Mouse (Mus musculus): Measurements from ENCODE around the gene Dzip1l. TPM values are rescaled to one million over a fixed set of nuclear protein-coding genes. Genes with fewer than 3 reads are reported as not detected.

The Dzip1l gene
- polyA plus RNA-seq, 1 experiment from 2014 or later: 26.7 TPM

DNA sequence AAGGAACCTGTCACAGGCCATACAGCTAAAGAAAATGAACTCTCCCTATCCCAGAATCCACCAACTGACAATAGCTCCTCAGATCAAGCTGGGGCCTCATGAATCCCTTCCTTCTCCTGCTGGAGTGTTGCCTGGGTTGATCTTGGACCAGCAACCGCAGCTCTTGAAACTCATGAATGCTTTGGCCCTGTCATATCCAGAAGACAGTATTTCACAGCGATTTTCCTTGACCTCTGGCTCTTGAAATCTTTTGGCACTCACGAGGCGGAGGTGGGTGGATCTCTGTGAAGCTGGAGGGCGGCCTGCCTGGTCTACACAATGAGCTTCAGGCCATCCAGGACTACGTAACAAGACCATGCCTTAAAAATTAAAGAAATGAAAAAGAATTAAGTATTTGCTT, 5.2 kb upstream of the Dzip1l start:
- Histone ChIP-seq H3K36me3 (no peaks in the 10 kb centered on the region), H3K9me3 (no peaks in the 10 kb centered on the region), H3K4me1 (replicated peaks) (0 out of 2 replicates have a peak, but pooled peaks cover 6% of the 10 kb centered on the region), H3K27ac (no peak overlapping the region), H3K4me3 (replicated peaks) (no peak overlapping the region), H3K4me2 (no peak overlapping the region), H3K9ac (replicated peaks) (no peak overlapping the region), H3K27me3 (no peaks in the 10 kb centered on the region)
- 80% methylated on average over 6 of the region's 6 CpGs for WGBS
- no peak for ATAC-seq (ENCODE audit: insufficient number of reproducible peaks, insufficient read depth, low FRiP score, low TSS enrichment, low read depth)

DNA sequence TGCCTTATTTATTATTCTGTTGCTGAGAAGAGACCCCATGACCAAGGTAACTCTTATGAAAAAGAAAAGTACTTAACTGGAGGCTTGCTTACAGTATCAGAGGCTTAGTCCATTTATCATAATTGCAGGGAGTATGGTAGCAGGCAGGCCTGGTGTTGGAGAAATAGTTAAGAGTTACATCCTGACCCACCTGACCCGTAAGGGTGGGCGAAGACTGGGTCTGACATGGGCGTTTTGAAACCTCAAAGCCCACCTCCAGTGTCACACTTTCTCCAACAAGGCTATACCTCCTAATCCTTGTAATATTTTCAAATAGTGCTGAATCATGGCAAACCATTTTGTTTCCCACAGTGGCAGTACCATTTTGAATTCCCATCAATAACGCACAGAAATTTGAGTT, 715 bp upstream of the Dzip1l start:
- Histone ChIP-seq H3K4me2 (peak overlapping the region; percentile 75), H3K4me1 (replicated peaks) (peaks cover 28% of the 10 kb centered on the region), H3K4me3 (replicated peaks) (peak overlapping the region; percentile 65; the same call in 1 of the 2 replicates), H3K27ac (no peak overlapping the region), H3K27me3 (no peaks in the 10 kb centered on the region), H3K9me3 (no peaks in the 10 kb centered on the region), H3K9ac (replicated peaks) (no peak overlapping the region), H3K36me3 (peaks cover 12% of the 10 kb centered on the region)
- ATAC-seq (ENCODE audit: insufficient number of reproducible peaks, insufficient read depth, low FRiP score, low TSS enrichment, low read depth): no peak
- 61% methylated on average over 4 of the region's 4 CpGs for WGBS

DNA sequence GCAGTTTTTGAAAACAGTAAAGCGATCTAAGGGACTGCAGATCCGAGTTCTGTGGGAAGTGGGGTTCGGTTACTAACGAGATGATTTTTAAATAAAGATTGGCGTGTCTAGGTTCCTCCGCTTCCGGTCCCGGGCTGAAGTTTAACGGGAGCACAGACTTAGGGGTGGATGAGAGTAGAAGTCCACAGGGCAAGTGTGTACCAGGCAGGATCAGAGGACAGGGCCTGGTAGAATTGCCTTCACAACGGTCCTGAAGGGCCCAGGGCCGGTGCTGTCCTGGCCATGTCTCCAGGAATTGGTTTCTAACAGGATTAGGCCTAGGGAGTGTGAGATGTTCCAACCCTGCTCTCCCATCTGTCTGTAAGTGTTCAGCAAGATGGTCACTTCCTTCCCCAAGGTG, 775 bp downstream of the Dzip1l start:
- no peaks in the 10 kb centered on the region for H3K9me3 ChIP-seq
- WGBS: under 1% methylated on average over 11 of the region's 11 CpGs
- peaks cover 26% of the 10 kb centered on the region for H3K36me3 ChIP-seq
- H3K27ac ChIP-seq: peak overlapping the region; percentile 91
- H3K4me3 ChIP-seq (replicated peaks): peak overlapping the region; percentile 65
- 0 out of 2 replicates have a peak, but pooled peaks have one; percentile 17 for ATAC-seq (ENCODE audit: insufficient number of reproducible peaks, insufficient read depth, low FRiP score, low TSS enrichment, low read depth)
- H3K27me3 ChIP-seq: no peaks in the 10 kb centered on the region
- H3K4me2 ChIP-seq: peak overlapping the region; percentile 75
- peaks cover 28% of the 10 kb centered on the region for H3K4me1 ChIP-seq (replicated peaks)
- H3K9ac ChIP-seq (replicated peaks): peak overlapping the region; percentile 81

DNA sequence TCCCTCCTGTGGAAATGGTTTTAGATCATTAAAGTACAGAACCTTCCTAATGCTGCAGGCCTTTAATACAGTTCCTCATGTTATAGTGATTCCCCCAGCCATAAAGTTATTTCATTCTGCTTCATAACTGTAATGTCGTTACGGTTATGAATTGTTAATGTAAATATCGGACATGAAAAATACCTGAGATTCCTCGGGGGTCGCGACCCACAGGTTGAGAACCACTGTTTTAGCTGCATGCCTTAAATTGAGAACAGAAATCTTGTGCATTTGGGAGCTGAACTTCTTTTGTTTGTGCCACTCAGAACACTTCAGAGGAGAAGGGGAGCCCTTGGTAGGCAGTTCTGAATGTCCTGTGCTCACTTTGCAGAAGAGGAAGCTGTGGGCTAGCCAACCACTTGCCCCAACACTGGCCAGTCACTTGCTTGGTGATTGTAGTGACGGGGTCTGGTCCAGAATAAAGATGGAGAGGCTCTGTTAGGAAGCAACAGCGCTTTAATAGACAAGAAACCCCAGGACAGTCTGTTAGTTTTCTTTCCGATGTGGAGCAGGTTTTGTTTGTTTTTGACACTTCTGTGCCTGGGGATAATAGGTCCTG, 1.3 kb downstream of the Dzip1l start:
- 54% methylated on average over 9 of the region's 9 CpGs for WGBS
- H3K27ac ChIP-seq: peak overlapping the region; percentile 91
- H3K4me3 ChIP-seq (replicated peaks): peak overlapping the region; percentile 65
- H3K27me3 ChIP-seq: no peaks in the 10 kb centered on the region
- peaks cover 28% of the 10 kb centered on the region for H3K4me1 ChIP-seq (replicated peaks)
- peaks cover 32% of the 10 kb centered on the region for H3K36me3 ChIP-seq
- H3K9me3 ChIP-seq: no peaks in the 10 kb centered on the region
- peak overlapping the region; percentile 75 for H3K4me2 ChIP-seq
- ATAC-seq (ENCODE audit: insufficient number of reproducible peaks, insufficient read depth, low FRiP score, low TSS enrichment, low read depth): no peak
- peak overlapping the region; percentile 81 for H3K9ac ChIP-seq (replicated peaks)

DNA sequence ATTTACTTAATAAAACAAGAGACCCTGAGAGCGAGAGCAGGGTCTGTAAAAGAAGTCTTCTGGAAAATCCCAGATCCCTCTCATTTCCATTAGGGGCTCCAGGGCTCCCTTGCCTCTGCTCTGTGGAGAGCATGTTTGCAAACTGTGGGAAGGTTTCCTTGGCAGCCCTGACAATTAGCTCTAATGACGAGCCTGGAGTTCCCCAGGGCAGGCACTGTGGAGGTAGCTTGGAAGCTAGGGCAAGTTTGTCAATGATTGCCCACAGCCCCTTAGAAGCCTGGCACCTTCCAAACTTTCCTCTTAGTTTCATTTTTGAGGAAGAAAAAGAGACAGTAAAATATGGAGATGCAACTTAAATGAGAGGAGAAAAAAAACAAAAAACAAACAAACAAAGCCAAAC, 2.5 kb downstream of the Dzip1l start:
- Histone ChIP-seq H3K36me3 (peaks cover 43% of the 10 kb centered on the region), H3K4me1 (replicated peaks) (peaks cover 28% of the 10 kb centered on the region), H3K27ac (no peak overlapping the region), H3K9ac (replicated peaks) (no peak overlapping the region), H3K4me3 (replicated peaks) (no peak overlapping the region), H3K9me3 (no peaks in the 10 kb centered on the region), H3K4me2 (no peak overlapping the region), H3K27me3 (no peaks in the 10 kb centered on the region)
- WGBS: 49% methylated on average over 2 of the region's 2 CpGs
- no peak for ATAC-seq (ENCODE audit: insufficient number of reproducible peaks, insufficient read depth, low FRiP score, low TSS enrichment, low read depth)

DNA sequence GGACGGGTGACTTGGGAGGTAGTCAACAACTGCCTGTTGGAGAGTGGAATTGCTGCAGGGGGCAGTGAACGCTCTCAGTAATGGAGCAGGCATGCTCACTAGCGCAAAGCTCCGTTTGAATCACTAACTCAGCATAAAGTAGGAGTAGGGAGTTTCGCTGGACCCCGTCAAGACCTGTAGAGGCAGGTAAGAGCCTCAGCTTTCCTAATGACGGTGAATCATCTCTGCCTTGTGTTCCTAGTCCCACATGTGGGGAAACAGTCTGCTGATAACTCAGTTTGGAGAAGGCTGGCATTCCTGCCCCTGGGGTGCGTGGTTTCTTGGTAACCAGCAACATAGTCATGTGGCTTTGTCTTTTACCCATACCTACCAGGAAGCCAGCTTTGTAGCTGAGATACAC, 3.0 kb downstream of the Dzip1l start:
- no peak overlapping the region for H3K27ac ChIP-seq
- no peaks in the 10 kb centered on the region for H3K9me3 ChIP-seq
- peaks cover 48% of the 10 kb centered on the region for H3K36me3 ChIP-seq

DNA sequence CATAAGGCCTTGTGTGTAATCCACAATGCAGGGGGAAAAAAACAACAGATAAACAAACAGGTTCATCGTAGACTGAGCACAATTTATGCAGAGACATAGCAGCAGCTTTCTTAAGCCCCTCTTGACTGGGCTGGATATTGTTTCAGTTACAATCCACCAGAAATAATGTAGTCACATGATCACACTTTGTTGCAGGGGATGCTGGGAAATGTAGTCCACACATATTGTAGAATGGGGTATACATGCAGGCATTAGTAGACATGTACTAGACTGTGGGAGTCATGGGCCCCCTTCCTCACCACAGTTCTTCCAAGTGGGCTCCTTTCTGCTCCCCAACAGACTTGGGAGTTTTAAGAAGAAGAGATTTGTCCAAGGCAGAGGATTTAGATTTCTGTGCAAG, 7.5 kb downstream of the Dzip1l start:
- no peak for ATAC-seq (ENCODE audit: insufficient number of reproducible peaks, insufficient read depth, low FRiP score, low TSS enrichment, low read depth)

More for the DNA sequence above, 3.0 kb downstream of the Dzip1l start:
- peaks cover 28% of the 10 kb centered on the region for H3K4me1 ChIP-seq (replicated peaks)
- H3K4me2 ChIP-seq: 0 out of 2 replicates have a peak overlapping the region, but pooled peaks have one; percentile 7
- H3K4me3 ChIP-seq (replicated peaks): no peak overlapping the region
- H3K27me3 ChIP-seq: no peaks in the 10 kb centered on the region
- no peak for ATAC-seq (ENCODE audit: insufficient number of reproducible peaks, insufficient read depth, low FRiP score, low TSS enrichment, low read depth)
- WGBS: 65% methylated on average over 8 of the region's 8 CpGs
- H3K9ac ChIP-seq (replicated peaks): no peak overlapping the region

DNA sequence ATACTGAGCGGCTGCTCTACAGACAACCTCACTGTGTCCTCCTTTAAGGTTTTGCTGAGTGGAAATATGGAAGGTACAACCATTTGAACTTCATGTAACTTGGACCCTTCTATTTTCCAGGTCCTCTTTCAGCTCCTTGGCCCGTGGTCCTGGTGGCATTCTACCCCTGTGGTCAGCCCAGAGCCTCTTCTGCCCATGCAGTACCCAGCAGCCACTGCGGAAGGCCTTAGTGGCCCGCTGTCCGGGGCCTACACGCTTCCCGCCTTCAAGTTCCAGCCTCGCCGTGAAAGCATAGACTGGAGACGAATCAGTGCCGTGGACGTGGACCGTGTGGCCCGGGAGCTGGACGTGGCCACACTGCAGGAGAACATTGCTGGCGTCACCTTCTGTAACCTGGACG, 7.9 kb downstream of the Dzip1l start:
- Histone ChIP-seq H3K27me3 (no peaks in the 10 kb centered on the region), H3K4me3 (replicated peaks) (no peak overlapping the region), H3K9ac (replicated peaks) (no peak overlapping the region), H3K27ac (no peak overlapping the region), H3K4me1 (replicated peaks) (peaks cover 2% of the 10 kb centered on the region; the same call in 1 of the 2 replicates), H3K36me3 (peaks cover 91% of the 10 kb centered on the region), H3K4me2 (no peak overlapping the region), H3K9me3 (no peaks in the 10 kb centered on the region)
- ATAC-seq (ENCODE audit: insufficient number of reproducible peaks, insufficient read depth, low FRiP score, low TSS enrichment, low read depth): no peak
- WGBS: 96% methylated on average over 17 of the region's 17 CpGs

More for the DNA sequence above, 7.5 kb downstream of the Dzip1l start:
- Histone ChIP-seq H3K4me2 (no peak overlapping the region), H3K4me3 (replicated peaks) (no peak overlapping the region), H3K27ac (no peak overlapping the region), H3K27me3 (no peaks in the 10 kb centered on the region), H3K4me1 (replicated peaks) (peaks cover 6% of the 10 kb centered on the region; the same call in 1 of the 2 replicates), H3K9me3 (no peaks in the 10 kb centered on the region), H3K36me3 (peaks cover 87% of the 10 kb centered on the region), H3K9ac (replicated peaks) (no peak overlapping the region)
- 90% methylated on average over 1 of the region's 1 CpGs for whole genome bisulfite sequencing

DNA sequence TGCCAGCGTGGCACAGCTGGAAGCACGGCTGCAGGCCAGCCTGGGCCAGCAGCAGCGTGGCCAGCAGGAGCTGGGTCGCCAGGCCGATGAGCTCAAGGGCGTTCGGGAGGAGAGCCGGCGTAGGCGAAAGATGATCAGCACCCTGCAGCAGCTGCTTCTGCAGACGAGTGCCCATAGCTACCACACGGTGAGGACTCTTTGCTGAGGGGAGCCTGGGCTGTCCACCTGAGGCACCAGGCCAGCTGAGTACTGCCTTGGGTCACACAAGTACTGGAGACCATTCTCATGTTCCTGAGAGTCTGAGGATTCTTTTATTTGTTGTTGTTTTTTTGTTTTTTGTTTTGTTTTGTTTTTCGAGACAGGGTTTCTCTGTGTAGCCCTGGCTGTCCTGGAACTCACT, 8.4 kb downstream of the Dzip1l start:
- Histone ChIP-seq H3K27me3 (no peaks in the 10 kb centered on the region), H3K4me1 (replicated peaks) (no peaks in the 10 kb centered on the region), H3K4me2 (no peak overlapping the region), H3K27ac (no peak overlapping the region), H3K9ac (replicated peaks) (no peak overlapping the region), H3K36me3 (peaks cover 92% of the 10 kb centered on the region), H3K9me3 (no peaks in the 10 kb centered on the region), H3K4me3 (replicated peaks) (no peak overlapping the region)
- 96% methylated on average over 13 of the region's 13 CpGs for WGBS
- no peak for ATAC-seq (ENCODE audit: insufficient number of reproducible peaks, insufficient read depth, low FRiP score, low TSS enrichment, low read depth)

DNA sequence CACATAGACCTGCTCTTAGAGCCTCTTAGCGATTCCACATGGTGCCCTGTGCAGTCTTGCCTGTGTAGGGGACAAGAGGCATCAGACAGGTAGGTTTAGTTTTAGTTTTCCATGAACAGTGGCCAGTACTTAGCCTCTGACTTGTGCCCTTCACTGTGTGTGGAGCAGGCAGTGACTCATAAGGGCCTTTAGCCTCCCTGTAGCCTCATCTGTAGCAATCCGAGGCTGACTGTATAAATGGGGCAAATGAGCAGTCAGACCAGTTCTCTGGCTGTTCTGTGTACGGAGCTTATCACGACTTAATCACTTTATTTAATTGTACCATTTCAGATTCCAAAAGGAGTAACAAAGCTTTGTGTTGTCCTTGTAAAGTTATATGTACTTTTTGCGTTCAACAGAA, 10.7 kb downstream of the Dzip1l start:
- Histone ChIP-seq H3K27ac (no peak overlapping the region), H3K9ac (replicated peaks) (no peak overlapping the region), H3K9me3 (no peaks in the 10 kb centered on the region), H3K4me1 (replicated peaks) (no peaks in the 10 kb centered on the region), H3K36me3 (peaks cover 90% of the 10 kb centered on the region), H3K4me2 (no peak overlapping the region), H3K27me3 (no peaks in the 10 kb centered on the region), H3K4me3 (replicated peaks) (no peak overlapping the region)
- no peak for ATAC-seq (ENCODE audit: insufficient number of reproducible peaks, insufficient read depth, low FRiP score, low TSS enrichment, low read depth)
- 92% methylated on average over 5 of the region's 5 CpGs for WGBS

DNA sequence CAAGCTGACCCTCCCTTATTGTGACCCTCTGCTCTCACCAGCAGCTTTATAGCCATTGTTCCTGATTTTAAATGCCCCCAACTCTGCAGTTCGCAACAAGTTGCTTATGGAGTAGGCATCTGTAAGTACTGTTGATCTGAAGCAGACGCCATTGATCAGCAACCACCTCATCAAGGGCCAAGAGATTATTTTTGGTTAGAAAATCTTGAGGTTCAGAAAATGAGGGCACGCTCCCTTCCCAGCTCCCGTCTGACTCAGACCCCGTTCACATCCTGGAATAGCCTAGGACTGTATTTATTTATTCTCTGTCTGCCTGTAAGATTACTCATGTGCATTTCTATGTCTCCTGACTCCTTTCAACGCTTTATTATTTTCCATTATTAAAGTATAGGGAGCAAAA, 16.1 kb downstream of the Dzip1l start:
- Histone ChIP-seq H3K27ac (no peak overlapping the region), H3K36me3 (peaks cover 88% of the 10 kb centered on the region), H3K4me3 (replicated peaks) (no peak overlapping the region), H3K27me3 (no peaks in the 10 kb centered on the region), H3K9ac (replicated peaks) (no peak overlapping the region), H3K9me3 (no peaks in the 10 kb centered on the region), H3K4me1 (replicated peaks) (no peaks in the 10 kb centered on the region), H3K4me2 (no peak overlapping the region)
- 87% methylated on average over 6 of the region's 6 CpGs for WGBS
- no peak for ATAC-seq (ENCODE audit: insufficient number of reproducible peaks, insufficient read depth, low FRiP score, low TSS enrichment, low read depth)

DNA sequence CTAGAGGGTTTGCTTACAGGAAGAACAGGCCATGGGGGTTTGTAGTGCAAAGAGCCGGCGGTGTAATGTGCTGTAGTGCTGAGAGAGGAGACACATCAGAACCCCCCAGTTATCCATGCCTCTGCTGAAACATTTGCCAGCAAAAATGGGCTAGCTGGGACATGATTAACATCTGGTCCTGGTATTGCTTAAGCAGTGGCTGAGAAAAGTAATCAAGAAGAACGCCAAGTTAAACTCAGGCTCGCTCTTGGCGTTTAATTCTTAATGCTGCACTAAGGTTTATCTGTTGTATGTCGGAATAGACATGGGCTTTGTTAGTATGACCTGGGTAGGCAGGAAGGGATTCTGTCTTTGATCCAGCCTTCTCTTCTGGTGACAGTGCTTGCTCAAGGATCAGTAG, 16.8 kb downstream of the Dzip1l start:
- no peaks in the 10 kb centered on the region for H3K9me3 ChIP-seq
- H3K9ac ChIP-seq (replicated peaks): no peak overlapping the region
- no peak overlapping the region for H3K27ac ChIP-seq
- peaks cover 93% of the 10 kb centered on the region for H3K36me3 ChIP-seq
- WGBS: 94% methylated on average over 6 of the region's 6 CpGs
- H3K27me3 ChIP-seq: no peaks in the 10 kb centered on the region
- no peak overlapping the region for H3K4me2 ChIP-seq
- no peak for ATAC-seq (ENCODE audit: insufficient number of reproducible peaks, insufficient read depth, low FRiP score, low TSS enrichment, low read depth)
- no peaks in the 10 kb centered on the region for H3K4me1 ChIP-seq (replicated peaks)
- no peak overlapping the region for H3K4me3 ChIP-seq (replicated peaks)

Data from limb, embryonic 12.5 days (tissue).